Mouse (Mus musculus): ENCODE data around the gene Katnal1.

DNA sequence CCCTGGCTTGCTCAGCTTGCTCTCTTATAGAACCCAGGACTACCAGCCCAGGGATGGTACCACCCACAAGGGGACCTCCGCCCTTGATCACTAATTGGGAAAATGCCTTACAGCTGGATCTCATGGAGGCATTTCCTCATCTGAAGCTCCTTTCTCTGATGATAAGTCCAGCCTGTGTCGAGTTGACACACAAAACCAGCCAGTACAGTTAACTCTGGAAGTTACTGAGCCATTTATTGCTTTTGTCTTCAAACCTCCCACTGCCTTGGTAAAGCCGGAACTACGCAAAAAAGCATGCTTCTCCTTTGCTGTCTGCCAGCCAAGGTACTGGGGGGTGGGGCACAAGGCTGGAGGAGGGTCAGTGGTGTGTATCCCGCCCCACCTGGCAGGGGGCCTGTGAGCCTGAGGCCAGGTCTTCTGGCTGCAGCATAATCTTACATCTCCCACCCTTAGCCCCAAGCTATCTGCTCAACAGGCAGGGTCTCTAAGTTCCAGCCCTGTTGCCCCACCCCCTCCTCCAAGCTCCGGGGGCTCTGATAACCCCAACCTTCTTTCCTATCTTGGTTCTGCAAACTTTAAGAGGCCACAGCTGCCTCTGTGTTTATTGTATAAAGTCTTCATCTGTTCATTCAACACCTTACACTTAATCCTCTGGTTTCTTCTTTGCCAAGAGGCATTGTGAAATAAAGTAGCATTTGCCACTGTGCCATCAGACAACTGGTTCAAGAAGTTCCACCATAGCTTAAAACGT is 6.1 kb upstream of the Katnal1 start:
- TF ChIP-seq GATA1 (IDR thresholded peaks at IDR 0.05; ENCODE audit: low read length) (peak; percentile 21; the same call in 1 of the 2 replicates), TAL1 (IDR thresholded peaks at IDR 0.05; ENCODE audit: low read length) (peak; percentile 44; the same call in 2 of the 3 replicates)

All from erythroblast, embryonic 14.5 days (primary cell).